Mouse (Mus musculus) liver, postnatal 0 days (tissue): ENCODE data around the gene Slc20a1.

Experiments
- CTCF ChIP-seq: sonication (generic); IDR thresholded peaks from 2 replicates; pipeline ENCODE4 v1.5.1; 2016; ENCODE audit warnings: antibody characterized with exemption, low read depth
- EP300 ChIP-seq: IDR thresholded peaks from 2 replicates; pipeline ENCODE4 v1.6.1; 2016; ENCODE audit warnings: antibody characterized with exemption, low read depth, mild to moderate bottlenecking

- TF ChIP-seq EP300 (no peak), CTCF (peak; percentile 91)
Measured at GRCm38 (mm10) chr2:129174474-129174873, 24.1 kb upstream of the Slc20a1 start.
